Mouse (Mus musculus) ES-E14 (cell line): Measurements from ENCODE around the gene Myo5c. TPM values are rescaled to one million over a fixed set of nuclear protein-coding genes. Genes with fewer than 3 reads are reported as not detected.
A peak's percentile ranks its signal among the peaks of the same experiment; 100 is the strongest.

Source experiments
- DNase-seq: peaks from one replicate; pipeline ENCODE4 v3.0.0-alpha.2; 2013; ENCODE audit warnings: low read depth, low spot score
- H3K27ac ChIP-seq: 2 replicates; pipeline ENCODE4 v1.5.1; 2012; ENCODE audit warnings: low read depth, mild to moderate bottlenecking, low read length, moderate library complexity, mixed read lengths; ENCODE audit not compliant: poor library complexity, insufficient read depth, severe bottlenecking
- H3K36me3 ChIP-seq: 2 replicates; pipeline ENCODE4 v1.6.1; 2012; ENCODE audit warnings: mild to moderate bottlenecking, low read length, moderate library complexity, mixed read lengths; ENCODE audit not compliant: control insufficient read depth, poor library complexity, insufficient read depth, severe bottlenecking
- H3K4me1 ChIP-seq, 2 experiments: fragments of 150-350 bp in 1 of 2; sonication (generic) in 1 of 2; 2 replicates each; pipeline ENCODE4 v1.6.1; 2012; ENCODE audit warnings: low read length in 2 of 2, mild to moderate bottlenecking in 1 of 2, mixed read lengths in 1 of 2; ENCODE audit not compliant: control insufficient read depth in 2 of 2, insufficient read depth in 2 of 2, poor library complexity in 1 of 2
- H3K4me3 ChIP-seq, 2 experiments: fragments of 150-350 bp in 1 of 2; sonication (generic) in 1 of 2; 2 replicates each; pipeline ENCODE4 v1.5.1; 2012; ENCODE audit warnings: low read length in 2 of 2, low read depth in 1 of 2, mild to moderate bottlenecking in 1 of 2, mixed read lengths in 1 of 2; ENCODE audit not compliant: insufficient read depth in 1 of 2, poor library complexity in 1 of 2, severe bottlenecking in 1 of 2
- H3K9ac ChIP-seq: 2 replicates; pipeline ENCODE4 v1.6.1; 2012; ENCODE audit warnings: low read depth, mild to moderate bottlenecking, low read length, mixed read lengths; ENCODE audit not compliant: poor library complexity, insufficient read depth, severe bottlenecking
- H3K9me3 ChIP-seq: fragments of 150-350 bp; sonication (generic); 2 replicates; pipeline ENCODE4 v1.6.1; 2012; ENCODE audit warnings: low read depth, mild to moderate bottlenecking, low read length; ENCODE audit not compliant: control insufficient read depth, insufficient read depth
- CHD2 ChIP-seq: IDR thresholded peaks from 2 replicates; pipeline ENCODE4 v1.6.1; 2014; ENCODE audit warnings: mild to moderate bottlenecking, low read depth, low read length, inconsistent platforms
- HCFC1 ChIP-seq: IDR thresholded peaks from 2 replicates; pipeline ENCODE4 v1.6.1; 2012; ENCODE audit warnings: low read length, inconsistent platforms, borderline replicate concordance; ENCODE audit not compliant: insufficient read depth
- MAFK ChIP-seq: IDR thresholded peaks from 2 replicates; pipeline ENCODE4 v1.6.1; 2014; ENCODE audit warnings: mild to moderate bottlenecking, low read depth, low read length, inconsistent platforms; ENCODE audit not compliant: insufficient read depth
- ZC3H11A ChIP-seq: IDR thresholded peaks from 2 replicates; pipeline ENCODE4 v1.6.1; 2012; ENCODE audit warnings: low read depth, mild to moderate bottlenecking, inconsistent platforms, low read length, borderline replicate concordance
- ZNF384 ChIP-seq: IDR thresholded peaks from 2 replicates; pipeline ENCODE4 v1.6.1; 2012; ENCODE audit warnings: low read depth, low read length, inconsistent platforms
- in situ Hi-C, 2 experiments: fragments of 600-800 bp; cut with MboI; formaldehyde crosslinking; loops; one replicate each; pipeline ENCODE4 v1.15.1; 2025; ENCODE audit warnings: low sequenced_read_pairs in 2 of 2, inconsistent platforms in 1 of 2; ENCODE audit not compliant: unreplicated experiment in 2 of 2
- total RNA-seq: library from RNA; depleted of rRNA; stranded (reverse); fragments of 300-350 nt; gene quantifications from 2 replicates; pipeline ENCODE4 v1.2.3, GENCODE M21; 2012

The Myo5c gene
- total RNA-seq, 1 experiment = 7.5 TPM

DNA sequence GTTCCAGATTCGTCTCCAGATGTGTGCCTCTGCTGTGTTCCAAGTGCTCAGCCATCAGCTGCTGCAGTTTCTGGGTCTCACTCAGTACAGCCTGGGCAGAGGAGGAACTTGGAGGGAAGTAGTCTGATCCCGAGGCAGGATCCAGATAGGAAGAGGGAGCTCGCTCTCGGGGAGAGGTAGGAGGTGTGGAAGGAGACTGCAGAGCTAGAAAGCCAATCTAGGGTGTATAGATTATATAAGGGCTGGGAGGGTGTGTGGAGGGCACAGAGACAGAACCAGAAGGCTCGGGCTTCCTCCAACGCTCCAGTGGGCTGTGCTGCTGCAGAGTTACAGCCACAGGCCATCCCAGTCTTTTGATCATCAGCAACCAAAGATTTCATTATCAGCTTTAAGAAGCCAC lies 11.2 kb downstream of the Myo5c start:
- TF ChIP-seq CHD2 = no peak
- no peak for TF ChIP-seq MAFK
- no peak for TF ChIP-seq ZC3H11A
- no peak for TF ChIP-seq ZNF384
- DNase-seq = no peak
- peaks cover 3% of the 10 kb centered on the region; the same call in 1 of the 2 replicates for H3K36me3 ChIP-seq
- in situ Hi-C loops = no loop called here
- no peak overlapping the region for H3K27ac ChIP-seq
- H3K4me1 ChIP-seq = no peaks in the 10 kb centered on the region
- H3K4me3 ChIP-seq = no peak overlapping the region
- no peaks in the 10 kb centered on the region for H3K9me3 ChIP-seq
- no peak overlapping the region for H3K9ac ChIP-seq

GRCm38 (mm10) chr9:75243730-75244406 lies 12.0 kb downstream of the Myo5c start:
- Histone ChIP-seq H3K4me1 (no peaks in the 10 kb centered on the region), H3K27ac (no peak overlapping the region), H3K9me3 (no peaks in the 10 kb centered on the region), H3K4me3 (no peak overlapping the region), H3K9ac (no peak overlapping the region), H3K36me3 (peaks cover 3% of the 10 kb centered on the region; the same call in 1 of the 2 replicates)
- TF ChIP-seq HCFC1 (no peak), ZC3H11A (no peak), CHD2 (no peak), MAFK (no peak), ZNF384 (no peak)
- no peak for DNase-seq
- in situ Hi-C loops = no loop called here

- Histone ChIP-seq H3K27ac (no peak overlapping the region), H3K9me3 (no peaks in the 10 kb centered on the region), H3K4me3 (no peak overlapping the region), H3K9ac (no peak overlapping the region), H3K36me3 (peaks cover 3% of the 10 kb centered on the region; the same call in 1 of the 2 replicates), H3K4me1 (no peaks in the 10 kb centered on the region)
- in situ Hi-C loops = no loop called here
- no peak for DNase-seq
- TF ChIP-seq HCFC1 (no peak), ZC3H11A (peak; percentile 13; the same call in 1 of the 2 replicates), MAFK (no peak)
Observed at GRCm38 (mm10) chr9:75244527-75244926, 12.7 kb downstream of the Myo5c start.

DNA sequence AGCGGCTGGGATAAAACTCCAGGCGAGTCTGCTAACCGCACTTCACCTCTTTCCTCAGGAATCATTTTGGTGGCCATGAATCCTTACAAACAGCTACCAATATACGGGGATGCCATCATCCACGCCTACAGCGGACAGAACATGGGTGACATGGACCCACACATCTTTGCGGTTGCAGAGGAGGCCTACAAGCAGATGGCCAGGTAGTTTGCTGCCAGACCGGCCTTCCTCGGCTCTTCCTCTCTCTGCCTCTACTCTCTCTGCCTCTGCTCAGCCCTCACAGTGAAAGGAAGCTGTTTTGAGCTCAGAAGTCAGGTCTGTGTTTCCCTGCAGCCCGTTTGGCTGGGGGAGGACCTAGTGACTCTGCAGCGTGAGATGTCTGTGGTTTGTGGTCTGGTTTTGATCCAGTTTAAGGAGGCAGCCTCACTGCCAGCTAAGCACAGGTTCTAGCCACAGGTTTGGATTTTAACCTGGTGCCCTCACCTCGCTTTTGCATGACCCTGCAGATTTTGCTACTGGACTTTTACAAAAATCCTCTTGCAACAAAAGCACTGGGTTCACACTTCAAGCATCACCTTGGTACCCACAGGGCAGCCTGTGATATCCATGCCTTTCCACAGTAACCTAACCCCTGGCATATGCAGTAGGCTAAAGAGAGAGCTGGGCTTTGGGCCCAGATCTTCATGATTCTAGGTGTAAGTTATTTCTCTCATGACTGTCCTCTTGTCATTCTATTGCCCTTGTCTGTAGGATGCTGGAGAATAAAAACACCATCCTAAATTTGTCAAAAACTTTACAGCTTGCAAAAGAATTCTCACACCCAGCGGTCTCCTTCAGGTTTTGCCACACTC lies 14.5 kb downstream of the Myo5c start:
- H3K4me1 ChIP-seq = no peaks in the 10 kb centered on the region
- H3K4me3 ChIP-seq = no peak overlapping the region
- no peaks in the 10 kb centered on the region for H3K9me3 ChIP-seq
- H3K9ac ChIP-seq = no peak overlapping the region
- in situ Hi-C loops = no loop called here
- no peak for DNase-seq
- H3K36me3 ChIP-seq = peaks cover 3% of the 10 kb centered on the region; the same call in 1 of the 2 replicates
- TF ChIP-seq ZC3H11A (no peak), ZNF384 (no peak)
- H3K27ac ChIP-seq = no peak overlapping the region
